Mouse (Mus musculus): ENCODE results near the gene Mroh8. TPM values are rescaled to one million over a fixed set of nuclear protein-coding genes. Genes with fewer than 3 reads are reported as not detected.
"Not testable (repeated sequence)": the region's sequence is repeated elsewhere in the genome, so short reads cannot be mapped to it uniquely, and the experiment has no call there.

Mroh8 gene
- polyA plus RNA-seq, 1 experiment from 2014 or later, result 0.36 TPM

DNA sequence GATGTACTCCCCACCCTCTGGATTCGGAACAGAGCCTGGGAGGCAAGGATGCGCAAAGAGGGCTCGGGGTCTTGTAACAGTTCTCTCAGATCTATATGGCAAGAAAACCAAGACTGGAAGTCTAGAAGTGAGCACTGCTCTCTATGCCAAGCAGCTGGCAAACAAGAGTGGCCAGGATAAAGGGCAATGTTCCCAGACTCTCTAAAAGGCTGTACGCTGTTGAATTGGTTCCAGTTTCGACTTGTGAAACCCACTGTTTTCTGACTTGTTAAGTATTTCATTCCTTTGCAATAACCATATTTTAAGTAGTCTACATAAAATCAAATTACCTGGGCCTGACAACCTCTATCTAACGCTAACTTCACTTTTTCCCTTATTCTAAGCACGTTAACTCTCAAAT, 67.6 kb downstream of the Mroh8 start:
- H3K9me3 ChIP-seq, result 0 out of 2 replicates have a peak, but pooled peaks cover 6% of the 10 kb centered on the region
- H3K36me3 ChIP-seq, result no peaks in the 10 kb centered on the region
- ATAC-seq (ENCODE audit: low FRiP score, low read depth), result no peak
- H3K27ac ChIP-seq (replicated peaks), result no peak overlapping the region
- no peak overlapping the region for H3K4me2 ChIP-seq
- no peak overlapping the region for H3K9ac ChIP-seq
- H3K27me3 ChIP-seq, result no peaks in the 10 kb centered on the region
- WGBS, result 88% methylated on average over 7 of the region's 7 CpGs
- no peak overlapping the region for H3K4me3 ChIP-seq
- no peaks in the 10 kb centered on the region for H3K4me1 ChIP-seq (replicated peaks)

DNA sequence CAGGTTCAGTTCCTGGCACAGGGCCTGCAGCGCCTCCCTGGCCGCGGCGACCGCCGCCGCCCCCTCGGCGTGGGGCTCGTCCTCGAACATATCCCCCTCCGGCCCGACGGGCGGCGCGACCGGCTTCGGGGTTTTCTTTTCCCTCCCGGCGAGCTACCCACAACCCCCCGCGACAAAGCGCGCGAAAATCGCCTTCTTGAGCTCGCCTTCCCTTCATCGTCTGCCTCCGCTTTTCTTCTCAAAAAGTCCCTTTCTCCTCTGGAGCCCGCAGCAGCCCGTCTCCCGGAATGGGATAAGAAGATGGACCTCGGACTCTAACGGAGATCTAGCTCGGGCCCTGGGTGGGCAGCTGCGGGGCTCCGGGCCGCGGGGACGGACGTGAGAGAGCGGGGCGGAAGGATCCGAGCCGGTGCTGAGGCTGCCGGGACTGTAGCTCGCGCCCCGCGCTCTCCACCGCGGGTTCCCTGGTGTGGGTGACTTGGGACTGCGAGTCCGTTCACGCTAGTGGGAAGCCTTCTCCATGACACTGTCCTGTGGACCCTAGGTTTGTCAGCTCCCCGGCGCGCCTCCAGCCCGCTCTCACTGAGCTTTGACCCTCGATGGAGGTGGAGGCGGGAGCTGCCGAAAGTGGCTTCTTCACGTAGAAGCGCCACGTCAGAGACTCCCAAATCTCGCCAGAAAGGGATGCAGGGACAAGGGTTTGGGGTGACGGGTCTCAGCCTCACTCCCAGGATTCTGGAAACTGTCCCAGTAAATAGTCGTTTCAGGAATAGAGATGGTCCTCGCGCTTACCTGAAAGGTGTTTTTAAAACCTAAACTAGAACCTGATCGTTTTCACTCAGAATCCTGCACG, 74.8 kb downstream of the Mroh8 start, which contains the start of gene Rbl1:
Gene Rbl1 (minus strand): TSS at position 169 of the 853 bp plus-strand sequence.
- Histone ChIP-seq H3K36me3 (no peaks in the 10 kb centered on the region), H3K4me1 (replicated peaks) (peaks cover 15% of the 10 kb centered on the region; the same call in 1 of the 2 replicates), H3K4me2 (peak within 1 kb of the TSS; percentile 65), H3K27ac (replicated peaks) (peak within 1 kb of the TSS; percentile 95), H3K27me3 (no peaks in the 10 kb centered on the region), H3K4me3 (peak within 1 kb of the TSS; percentile 77), H3K9me3 (0 out of 2 replicates have a peak, but pooled peaks cover 6% of the 10 kb centered on the region), H3K9ac (peak within 1 kb of the TSS; percentile 90)
- WGBS, result 2% methylated on average over 68 of the region's 73 CpGs
- peak; percentile 92 for ATAC-seq (ENCODE audit: low FRiP score, low read depth)

- H3K36me3 ChIP-seq, result peaks cover 6% of the 10 kb centered on the region
- peak overlapping the region; percentile 77 for H3K4me3 ChIP-seq
- peak overlapping the region; percentile 90 for H3K9ac ChIP-seq
- H3K4me1 ChIP-seq (replicated peaks), result peaks cover 15% of the 10 kb centered on the region; the same call in 1 of the 2 replicates
- H3K27ac ChIP-seq (replicated peaks), result peak overlapping the region; percentile 95
- H3K27me3 ChIP-seq, result no peaks in the 10 kb centered on the region
- 0 out of 2 replicates have a peak, but pooled peaks cover 6% of the 10 kb centered on the region for H3K9me3 ChIP-seq
- WGBS, result 1% methylated on average over 39 of the region's 49 CpGs
- peak overlapping the region; percentile 65 for H3K4me2 ChIP-seq
- ATAC-seq (ENCODE audit: low FRiP score, low read depth), result peak; percentile 10; the same call in 1 of the 2 replicates
These were observed 75.6 kb downstream of the Mroh8 start for GRCm38 (mm10) chr2:157203459-157204365.

DNA sequence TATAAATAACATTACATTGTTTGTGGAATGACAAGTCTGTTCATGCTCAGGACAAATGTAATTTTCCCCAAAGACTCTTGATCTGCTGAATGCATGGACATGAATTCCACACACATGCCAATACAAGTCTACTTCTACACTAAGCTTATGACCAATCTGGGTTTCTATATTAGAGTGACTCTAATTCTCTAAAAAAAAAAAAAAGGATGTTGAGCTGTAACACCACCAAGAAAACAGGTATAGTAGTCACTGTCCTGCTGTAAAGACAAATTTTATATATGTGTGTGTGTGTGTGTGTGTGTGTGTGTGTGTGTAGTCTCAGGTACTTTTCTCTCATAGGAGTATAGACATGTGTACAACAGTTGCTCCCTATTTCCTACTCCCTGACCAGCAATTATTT, 76.3 kb downstream of the Mroh8 start:
- Histone ChIP-seq H3K27ac (replicated peaks) (no peak overlapping the region), H3K4me3 (no peak overlapping the region), H3K9me3 (0 out of 2 replicates have a peak, but pooled peaks cover 6% of the 10 kb centered on the region), H3K4me1 (replicated peaks) (peaks cover 15% of the 10 kb centered on the region; the same call in 1 of the 2 replicates), H3K36me3 (peaks cover 6% of the 10 kb centered on the region), H3K4me2 (peak overlapping the region; percentile 65), H3K27me3 (no peaks in the 10 kb centered on the region), H3K9ac (no peak overlapping the region)
- no peak for ATAC-seq (ENCODE audit: low FRiP score, low read depth)

DNA sequence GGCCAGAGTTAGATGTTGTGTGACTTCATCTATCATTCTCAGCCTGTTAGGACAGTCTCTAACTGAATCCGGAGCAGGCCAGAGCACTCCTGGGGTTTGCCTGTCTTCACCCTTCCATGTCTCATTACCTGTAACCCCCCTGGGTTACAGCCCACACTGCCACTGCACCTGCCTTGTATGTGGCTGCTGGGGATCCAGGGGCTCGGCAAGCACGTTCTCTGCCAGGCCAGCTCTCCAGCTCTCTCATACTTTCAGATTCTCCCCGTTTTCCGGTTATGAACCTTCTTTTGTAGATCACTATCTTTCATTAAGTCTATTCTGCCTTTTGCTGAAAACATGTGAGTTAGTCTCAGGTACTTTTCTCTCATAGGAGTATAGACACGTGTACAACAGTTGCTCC, 77.0 kb downstream of the Mroh8 start:
- H3K27me3 ChIP-seq, result no peaks in the 10 kb centered on the region
- H3K27ac ChIP-seq (replicated peaks), result no peak overlapping the region
- 0 out of 2 replicates have a peak overlapping the region, but pooled peaks have one; percentile 6 for H3K9ac ChIP-seq
- 82% methylated on average over 6 of the region's 6 CpGs for WGBS
- 0 out of 2 replicates have a peak, but pooled peaks cover 1% of the 10 kb centered on the region for H3K9me3 ChIP-seq
- peaks cover 6% of the 10 kb centered on the region for H3K36me3 ChIP-seq
- H3K4me3 ChIP-seq, result no peak overlapping the region
- ATAC-seq (ENCODE audit: low FRiP score, low read depth), result no peak
- peaks cover 15% of the 10 kb centered on the region; the same call in 1 of the 2 replicates for H3K4me1 ChIP-seq (replicated peaks)
- no peak overlapping the region for H3K4me2 ChIP-seq

GRCm38 (mm10) chr2:157201081-157201830, 78.1 kb downstream of the Mroh8 start:
- Histone ChIP-seq H3K4me3 (no peak overlapping the region), H3K4me1 (replicated peaks) (peaks cover 15% of the 10 kb centered on the region; the same call in 1 of the 2 replicates), H3K27ac (replicated peaks) (no peak overlapping the region), H3K9ac (no peak overlapping the region), H3K9me3 (no peaks in the 10 kb centered on the region), H3K4me2 (no peak overlapping the region), H3K27me3 (no peaks in the 10 kb centered on the region), H3K36me3 (peaks cover 13% of the 10 kb centered on the region)
- ATAC-seq (ENCODE audit: low FRiP score, low read depth), result no peak
- WGBS, result 80% methylated on average over 6 of the region's 6 CpGs

DNA sequence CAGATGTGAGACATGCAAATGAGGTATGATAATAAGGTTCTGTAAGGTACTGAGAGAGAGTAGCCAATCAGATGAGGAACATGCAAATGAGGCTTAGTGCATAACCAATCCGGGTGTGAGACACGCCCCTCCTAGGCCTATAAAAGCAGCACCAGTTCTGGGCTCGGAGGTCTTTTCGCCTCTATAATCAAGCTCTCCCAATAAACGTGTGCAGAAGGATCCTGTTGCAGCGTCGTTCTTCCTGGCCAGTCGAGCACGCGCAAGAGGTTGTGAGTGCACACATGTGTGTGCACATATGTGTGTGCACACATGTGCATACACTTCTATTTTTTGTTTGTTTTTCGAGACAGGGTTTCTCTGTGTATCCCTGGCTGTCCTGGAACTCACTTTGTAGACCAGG, 80.9 kb downstream of the Mroh8 start:
- H3K9ac ChIP-seq; H3K4me3 ChIP-seq; H3K27ac ChIP-seq (replicated peaks); H3K9me3 ChIP-seq; H3K4me2 ChIP-seq; H3K4me1 ChIP-seq (replicated peaks); H3K27me3 ChIP-seq; ATAC-seq (ENCODE audit: low FRiP score, low read depth): not testable (repeated sequence)
- peaks cover 27% of the 10 kb centered on the region for H3K36me3 ChIP-seq
- WGBS, result 96% methylated on average over 11 of the region's 11 CpGs

- Histone ChIP-seq H3K27me3 (no peaks in the 10 kb centered on the region), H3K4me1 (replicated peaks) (no peaks in the 10 kb centered on the region), H3K9me3 (no peaks in the 10 kb centered on the region), H3K27ac (replicated peaks) (no peak overlapping the region), H3K4me2 (no peak overlapping the region), H3K9ac (no peak overlapping the region), H3K4me3 (no peak overlapping the region), H3K36me3 (peaks cover 68% of the 10 kb centered on the region)
- 94% methylated on average over 4 of the region's 4 CpGs for WGBS
- no peak for ATAC-seq (ENCODE audit: low FRiP score, low read depth)
These were observed 88.7 kb downstream of the Mroh8 start for GRCm38 (mm10) chr2:157190651-157191050.

DNA sequence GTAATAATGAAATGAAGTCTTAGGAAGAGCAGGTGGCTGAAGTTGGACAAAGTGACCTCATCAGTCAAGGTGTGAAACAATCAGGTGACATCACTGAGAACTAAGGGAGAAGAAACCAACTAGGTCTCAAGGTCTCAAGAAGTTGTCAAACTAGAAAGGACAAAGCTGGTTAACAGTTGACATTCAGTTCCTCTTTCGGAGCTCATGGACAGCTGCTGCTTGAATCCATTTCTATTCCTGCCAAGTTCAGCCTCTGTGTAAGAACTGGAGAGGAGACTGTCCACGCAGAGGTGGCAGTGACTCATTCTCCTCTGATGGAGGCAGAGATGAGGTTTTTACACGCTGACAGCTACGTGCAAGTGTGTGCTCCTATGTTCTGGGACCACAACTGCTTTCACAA, 92.1 kb downstream of the Mroh8 start:
- no peak overlapping the region for H3K27ac ChIP-seq (replicated peaks)
- H3K36me3 ChIP-seq, result peaks cover 52% of the 10 kb centered on the region
- H3K4me1 ChIP-seq (replicated peaks), result no peaks in the 10 kb centered on the region
- H3K27me3 ChIP-seq, result no peaks in the 10 kb centered on the region
- ATAC-seq (ENCODE audit: low FRiP score, low read depth), result no peak
- no peaks in the 10 kb centered on the region for H3K9me3 ChIP-seq
- no peak overlapping the region for H3K4me3 ChIP-seq
- no peak overlapping the region for H3K4me2 ChIP-seq
- H3K9ac ChIP-seq, result no peak overlapping the region
- WGBS, result 91% methylated on average over 4 of the region's 4 CpGs

DNA sequence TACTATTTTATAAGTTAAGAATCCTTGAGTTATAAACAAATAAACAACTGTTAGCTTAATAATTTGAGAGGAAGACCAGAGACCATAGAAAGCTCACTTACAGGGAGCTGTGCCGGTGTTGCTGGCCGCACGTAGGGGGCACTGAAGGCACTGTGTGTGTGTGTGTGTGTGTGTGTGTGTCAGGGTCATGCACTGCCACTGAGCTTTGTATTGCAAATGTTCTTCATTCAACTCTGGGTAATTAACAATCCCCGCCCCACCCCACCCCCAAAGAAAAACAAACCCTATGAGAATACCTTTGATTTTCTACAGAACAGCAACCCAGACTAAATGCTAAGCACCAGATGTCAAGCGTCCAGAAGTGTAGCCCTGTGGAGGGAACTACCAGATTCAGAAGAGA, 92.8 kb downstream of the Mroh8 start:
- 19% methylated on average over 5 of the region's 5 CpGs for WGBS
- no peak for ATAC-seq (ENCODE audit: low FRiP score, low read depth)
- Histone ChIP-seq H3K36me3 (peaks cover 45% of the 10 kb centered on the region), H3K27ac (replicated peaks) (no peak overlapping the region), H3K4me1 (replicated peaks) (no peaks in the 10 kb centered on the region), H3K4me3 (no peak overlapping the region), H3K9ac (no peak overlapping the region), H3K9me3 (no peaks in the 10 kb centered on the region), H3K27me3 (no peaks in the 10 kb centered on the region), H3K4me2 (no peak overlapping the region)

GRCm38 (mm10) chr2:157185022-157185660, 94.2 kb downstream of the Mroh8 start:
- Histone ChIP-seq H3K27ac (replicated peaks) (no peak overlapping the region), H3K4me3 (no peak overlapping the region), H3K9ac (no peak overlapping the region), H3K27me3 (no peaks in the 10 kb centered on the region), H3K36me3 (peaks cover 37% of the 10 kb centered on the region), H3K9me3 (no peaks in the 10 kb centered on the region), H3K4me1 (replicated peaks) (no peaks in the 10 kb centered on the region), H3K4me2 (no peak overlapping the region)
- WGBS, result 95% methylated on average over 13 of the region's 13 CpGs
- ATAC-seq (ENCODE audit: low FRiP score, low read depth), result no peak

All from hindbrain, embryonic 15.5 days (tissue).